Mouse (Mus musculus): ENCODE results near the gene Flvcr2.

DNA sequence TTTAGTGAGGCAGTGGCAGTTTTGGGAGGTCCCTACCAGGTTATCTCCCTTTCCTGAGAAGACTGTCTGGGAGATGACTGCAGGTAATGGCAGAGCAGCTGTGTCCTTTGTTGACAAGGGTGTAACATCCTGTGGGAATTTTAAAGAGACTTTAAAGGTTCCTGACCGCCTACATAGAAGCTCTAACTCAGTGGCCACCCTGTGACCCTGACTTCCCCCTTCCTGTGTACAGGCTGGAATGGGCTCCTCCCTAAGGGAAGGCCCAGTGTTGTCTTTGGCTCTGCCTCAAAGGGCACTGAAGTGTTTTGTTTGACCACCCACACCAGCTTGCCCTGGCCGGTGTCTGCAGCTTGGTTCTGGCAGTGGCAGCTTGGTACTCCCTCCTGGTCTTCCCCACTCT, 67.3 kb downstream of the Flvcr2 start:
- TF ChIP-seq POLR2A (IDR thresholded peaks at IDR 0.05; ENCODE audit: low read depth, low read length) (no peak), CTCF (IDR thresholded peaks at IDR 0.05; ENCODE audit: extremely low read depth, insufficient read depth, insufficient read length, insufficient replicate concordance) (no peak)

All from spleen, adult 2 months (tissue).